Mouse (Mus musculus) embryonic facial prominence, embryonic 12.5 days (tissue): ENCODE data around the gene Ccdc149. TPM values are rescaled to one million over a fixed set of nuclear protein-coding genes. Genes with fewer than 3 reads are reported as not detected.

ENCODE experiments used
- ATAC-seq: fragments of 200-750 bp; cut with Nextera tagmentation; 2 replicates; pipeline ENCODE4 v1.8.0; 2017; ENCODE audit not compliant: insufficient number of reproducible peaks, insufficient read depth, low FRiP score, low TSS enrichment
- H3K27ac ChIP-seq: fragments of 300-500 bp; sonication (generic); 2 replicates; pipeline ENCODE4 v1.5.1; 2016; ENCODE audit warnings: mild to moderate bottlenecking
- H3K27me3 ChIP-seq: fragments of 300-500 bp; sonication (generic); 2 replicates; pipeline ENCODE4 v1.6.1; 2016; ENCODE audit warnings: mild to moderate bottlenecking, moderate library complexity
- H3K36me3 ChIP-seq: fragments of 300-500 bp; sonication (generic); 2 replicates; pipeline ENCODE4 v1.6.1; 2016; ENCODE audit warnings: mild to moderate bottlenecking
- H3K4me1 ChIP-seq: fragments of 300-500 bp; sonication (generic); 2 replicates; pipeline ENCODE4 v1.6.1; 2016
- H3K4me2 ChIP-seq: fragments of 300-500 bp; sonication (generic); replicated peaks from 2 replicates; pipeline ENCODE4 v1.6.1; 2016; ENCODE audit warnings: mild to moderate bottlenecking, moderate library complexity
- H3K4me3 ChIP-seq: fragments of 300-500 bp; sonication (generic); 2 replicates; pipeline ENCODE4 v1.5.1; 2016; ENCODE audit warnings: mild to moderate bottlenecking
- H3K9ac ChIP-seq: fragments of 300-500 bp; sonication (generic); 2 replicates; pipeline ENCODE4 v1.6.1; 2016; ENCODE audit warnings: mild to moderate bottlenecking, moderate library complexity
- H3K9me3 ChIP-seq: fragments of 300-500 bp; sonication (generic); 2 replicates; pipeline ENCODE4 v1.6.1; 2016; ENCODE audit warnings: mild to moderate bottlenecking, moderate library complexity
- WGBS: fragments of 180-500 bp; shearing (Covaris S2); methylation state at CpG from one replicate; pipeline ENCODE4 v1.1.7; 2016; 5-methylcytosine and 5-hydroxymethylcytosine counted together
- polyA plus RNA-seq: library from polyadenylated mRNA; unstranded; fragments of >200 nt; fragmentation: Nextera tagmentation; extraction: Ambion mirVana; gene quantifications from 2 replicates; pipeline ENCODE4 v1.2.1, GENCODE M21; 2016

Gene Ccdc149
- polyA plus RNA-seq, 1 experiment from 2014 or later, result 2.9 TPM

DNA sequence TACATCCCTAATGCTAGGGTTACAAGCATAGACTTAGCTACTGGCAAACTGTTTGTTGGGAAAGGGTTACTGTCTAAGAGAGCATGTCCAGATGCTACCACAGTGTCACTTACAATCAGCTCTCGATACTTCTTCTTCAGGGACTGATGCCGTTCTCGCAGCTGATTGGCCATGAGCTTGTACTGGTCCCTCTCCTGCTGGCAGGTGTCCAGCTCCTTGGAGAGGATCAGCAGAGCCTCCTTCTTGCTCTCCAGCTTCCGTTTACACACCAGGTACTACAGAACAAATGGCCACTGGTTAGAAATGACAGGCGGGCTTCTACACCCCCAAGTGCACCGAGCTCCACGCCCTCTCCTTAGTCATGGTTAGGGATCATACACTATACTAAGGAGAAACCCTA lies 32.4 kb downstream of the Ccdc149 start:
- no peak overlapping the region for H3K4me3 ChIP-seq
- H3K4me1 ChIP-seq, result no peaks in the 10 kb centered on the region
- no peak overlapping the region for H3K27ac ChIP-seq
- H3K9ac ChIP-seq, result no peak overlapping the region
- 90% methylated on average over 7 of the region's 7 CpGs for WGBS
- no peaks in the 10 kb centered on the region for H3K27me3 ChIP-seq
- H3K9me3 ChIP-seq, result no peaks in the 10 kb centered on the region
- H3K36me3 ChIP-seq, result no peaks in the 10 kb centered on the region
- ATAC-seq, result no peak
- H3K4me2 ChIP-seq, result no peak overlapping the region

DNA sequence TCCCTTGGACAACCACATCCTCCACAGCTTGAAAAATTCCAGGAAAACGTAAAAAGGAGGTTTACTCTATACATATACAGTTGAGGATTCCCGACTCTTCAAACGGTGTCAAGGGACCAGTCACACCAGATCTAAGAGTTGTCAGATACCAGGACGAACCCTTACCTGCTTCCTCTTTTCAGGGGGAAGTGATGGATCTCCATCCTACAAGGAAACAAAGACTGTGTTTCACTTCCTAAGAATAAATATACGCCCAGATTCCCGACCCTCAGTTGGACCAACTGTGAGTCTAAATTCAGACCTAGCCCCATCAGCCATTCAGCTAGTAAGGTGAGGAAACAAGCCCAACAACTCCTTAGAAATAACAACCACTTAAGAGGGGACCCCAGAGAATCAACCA lies 35.8 kb downstream of the Ccdc149 start:
- Histone ChIP-seq H3K36me3 (no peaks in the 10 kb centered on the region), H3K9ac (no peak overlapping the region), H3K4me3 (no peak overlapping the region), H3K4me2 (no peak overlapping the region), H3K27ac (no peak overlapping the region), H3K27me3 (no peaks in the 10 kb centered on the region), H3K4me1 (no peaks in the 10 kb centered on the region; the same call in 1 of the 2 replicates), H3K9me3 (no peaks in the 10 kb centered on the region)
- 84% methylated on average over 6 of the region's 6 CpGs for WGBS
- ATAC-seq, result no peak

DNA sequence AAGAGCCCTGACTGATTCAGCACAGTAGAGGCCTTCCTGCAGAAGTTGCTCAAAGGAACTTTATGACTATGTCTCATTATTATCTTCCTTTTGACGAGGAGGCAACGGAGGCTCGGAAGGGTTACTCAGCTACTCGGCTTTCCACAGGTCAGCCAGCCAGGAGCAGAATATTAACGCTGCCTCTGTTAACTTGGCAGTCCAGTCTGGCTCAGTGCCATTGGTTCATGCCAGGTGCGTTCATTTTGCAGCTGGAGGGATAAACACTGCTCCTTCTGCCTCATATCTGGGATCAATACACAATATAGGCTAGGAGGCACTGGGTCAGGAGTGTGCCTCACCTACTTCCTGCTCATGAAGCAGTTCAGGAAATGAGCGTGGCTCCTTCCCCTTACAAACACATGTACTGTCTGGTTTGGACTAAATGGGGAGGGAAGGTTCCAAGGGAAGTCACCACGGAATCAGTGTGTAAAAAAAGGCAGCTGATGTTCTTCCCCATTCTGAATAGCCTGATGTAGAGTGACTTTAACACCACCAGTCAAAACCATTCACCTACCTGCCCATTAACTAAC lies 40.0 kb downstream of the Ccdc149 start:
- Histone ChIP-seq H3K27me3 (no peaks in the 10 kb centered on the region), H3K4me2 (no peak overlapping the region), H3K4me1 (no peaks in the 10 kb centered on the region; the same call in 1 of the 2 replicates), H3K9me3 (no peaks in the 10 kb centered on the region), H3K27ac (no peak overlapping the region), H3K36me3 (no peaks in the 10 kb centered on the region), H3K9ac (no peak overlapping the region), H3K4me3 (no peak overlapping the region)
- WGBS, result 49% methylated on average over 8 of the region's 8 CpGs
- ATAC-seq, result no peak

DNA sequence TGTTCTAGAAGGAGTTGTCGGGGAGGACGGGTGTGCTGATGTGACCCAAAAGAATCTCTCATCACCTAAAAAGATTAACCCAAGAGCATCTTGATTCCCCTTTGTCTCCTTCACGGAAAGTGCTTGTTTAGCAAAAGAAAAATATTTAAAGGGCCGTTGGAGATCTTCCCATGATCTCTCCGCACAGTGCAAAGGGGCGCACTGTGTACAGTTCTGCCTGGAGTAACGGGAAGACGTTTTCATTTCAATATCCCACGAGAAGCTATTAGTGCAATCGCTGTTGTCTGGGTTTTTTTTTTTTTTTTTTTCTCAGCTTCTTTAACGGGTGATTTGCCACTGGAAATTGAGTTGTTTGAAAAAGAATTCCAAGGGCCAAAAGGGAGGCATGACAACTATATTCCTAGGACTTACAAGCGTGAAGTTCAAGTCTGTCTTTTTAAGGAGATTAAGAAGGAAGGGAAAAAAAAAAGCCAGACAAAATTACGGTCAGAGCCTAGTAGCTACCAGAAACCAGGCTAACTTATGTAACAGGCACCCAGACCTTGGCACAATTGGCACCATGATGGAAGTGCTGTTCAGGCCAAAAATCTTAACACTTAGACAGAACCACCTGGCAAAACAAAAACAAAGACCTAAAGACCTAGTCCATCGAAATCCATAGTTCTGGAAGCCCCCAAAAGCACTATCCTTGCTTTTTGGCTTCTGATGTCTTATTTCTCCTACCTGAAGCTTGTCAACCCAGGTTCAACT lies 41.4 kb downstream of the Ccdc149 start:
- no peaks in the 10 kb centered on the region for H3K27me3 ChIP-seq
- no peak overlapping the region for H3K9ac ChIP-seq
- H3K4me3 ChIP-seq, result no peak overlapping the region
- WGBS, result 69% methylated on average over 14 of the region's 14 CpGs
- no peak overlapping the region for H3K27ac ChIP-seq
- no peak overlapping the region for H3K4me2 ChIP-seq
- H3K9me3 ChIP-seq, result no peaks in the 10 kb centered on the region
- no peaks in the 10 kb centered on the region for H3K36me3 ChIP-seq
- no peaks in the 10 kb centered on the region; the same call in 1 of the 2 replicates for H3K4me1 ChIP-seq
- no peak for ATAC-seq

DNA sequence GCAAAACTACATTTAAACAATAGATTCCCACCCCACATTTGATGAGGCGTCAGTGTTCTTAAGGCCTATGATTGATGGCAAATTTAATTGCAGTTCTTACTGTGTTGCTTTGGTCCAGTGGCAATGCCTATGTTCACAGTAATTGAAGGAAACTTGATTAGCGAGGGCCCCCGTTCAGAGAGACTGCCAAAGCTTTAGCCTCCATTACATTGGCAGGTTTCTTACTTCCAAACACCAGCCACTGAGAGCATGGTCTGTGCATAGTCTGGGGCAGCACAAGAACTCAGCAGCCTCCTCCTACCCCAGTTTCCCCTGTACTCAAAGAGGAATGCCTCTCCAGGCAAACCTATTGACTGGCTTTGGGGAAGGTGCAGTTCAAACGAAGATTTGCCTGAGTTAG lies 42.7 kb downstream of the Ccdc149 start:
- no peaks in the 10 kb centered on the region for H3K36me3 ChIP-seq
- 55% methylated on average over 4 of the region's 4 CpGs for WGBS
- H3K4me3 ChIP-seq, result no peak overlapping the region
- no peaks in the 10 kb centered on the region for H3K27me3 ChIP-seq
- no peak overlapping the region for H3K4me2 ChIP-seq
- no peaks in the 10 kb centered on the region for H3K9me3 ChIP-seq
- no peaks in the 10 kb centered on the region; the same call in 1 of the 2 replicates for H3K4me1 ChIP-seq
- ATAC-seq, result no peak
- H3K27ac ChIP-seq, result no peak overlapping the region
- no peak overlapping the region for H3K9ac ChIP-seq

GRCm38 (mm10) chr5:52425819-52426218 lies 45.5 kb downstream of the Ccdc149 start:
- no peaks in the 10 kb centered on the region for H3K9me3 ChIP-seq
- no peak overlapping the region for H3K27ac ChIP-seq
- no peaks in the 10 kb centered on the region for H3K27me3 ChIP-seq
- no peaks in the 10 kb centered on the region for H3K36me3 ChIP-seq
- no peak for ATAC-seq
- H3K4me2 ChIP-seq, result no peak overlapping the region
- no peaks in the 10 kb centered on the region for H3K4me1 ChIP-seq
- 82% methylated on average over 9 of the region's 9 CpGs for WGBS
- H3K4me3 ChIP-seq, result no peak overlapping the region
- no peak overlapping the region for H3K9ac ChIP-seq

DNA sequence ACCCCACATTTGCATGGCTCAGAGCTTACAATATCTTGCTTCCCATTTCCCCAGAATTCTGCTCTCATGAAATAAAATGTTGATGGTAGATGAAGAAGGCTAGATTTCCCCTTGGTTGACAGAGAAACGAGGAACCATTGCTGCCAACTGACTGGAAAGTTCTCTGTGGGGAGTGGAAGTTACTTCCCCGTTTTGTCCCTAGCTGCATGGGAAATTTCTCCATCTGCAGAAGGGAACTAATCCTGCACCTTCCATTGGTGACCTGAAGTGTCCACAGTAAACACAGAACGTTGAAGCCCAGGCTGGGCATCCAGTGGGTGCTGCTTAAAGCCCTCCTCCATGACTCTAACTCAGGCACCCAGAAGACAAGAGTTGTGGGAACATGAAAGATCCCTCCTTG lies 47.4 kb downstream of the Ccdc149 start:
- Histone ChIP-seq H3K36me3 (no peaks in the 10 kb centered on the region), H3K27ac (no peak overlapping the region), H3K4me3 (no peak overlapping the region), H3K27me3 (no peaks in the 10 kb centered on the region), H3K4me1 (no peaks in the 10 kb centered on the region), H3K4me2 (no peak overlapping the region), H3K9ac (no peak overlapping the region), H3K9me3 (no peaks in the 10 kb centered on the region)
- no peak for ATAC-seq
- WGBS, result 71% methylated on average over 3 of the region's 3 CpGs

DNA sequence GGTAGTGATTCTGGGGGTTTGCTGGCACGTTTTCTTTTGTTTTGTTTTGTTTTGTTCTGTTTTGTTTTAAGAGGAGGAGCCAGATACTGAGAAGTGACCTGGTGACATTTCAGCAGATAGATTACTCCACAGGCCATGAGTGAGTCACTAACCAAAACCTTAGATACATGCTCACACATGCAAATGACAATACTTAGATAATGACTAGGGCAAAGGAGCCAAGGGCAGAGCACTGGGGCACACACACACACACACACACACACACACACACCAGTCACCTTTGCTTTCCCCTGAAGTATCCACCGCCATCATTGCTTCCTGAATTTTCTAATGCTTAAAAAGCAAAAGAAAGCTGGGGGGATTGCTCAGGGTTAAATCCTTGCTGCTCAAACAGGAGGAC lies 54.8 kb downstream of the Ccdc149 start:
- H3K4me3 ChIP-seq, result no peak overlapping the region
- no peak overlapping the region for H3K4me2 ChIP-seq
- no peak overlapping the region for H3K27ac ChIP-seq
- H3K27me3 ChIP-seq, result no peaks in the 10 kb centered on the region
- H3K4me1 ChIP-seq, result no peaks in the 10 kb centered on the region
- WGBS, result 60% methylated on average over 2 of the region's 2 CpGs
- no peak overlapping the region for H3K9ac ChIP-seq
- no peak for ATAC-seq
- no peaks in the 10 kb centered on the region for H3K9me3 ChIP-seq
- H3K36me3 ChIP-seq, result no peaks in the 10 kb centered on the region

DNA sequence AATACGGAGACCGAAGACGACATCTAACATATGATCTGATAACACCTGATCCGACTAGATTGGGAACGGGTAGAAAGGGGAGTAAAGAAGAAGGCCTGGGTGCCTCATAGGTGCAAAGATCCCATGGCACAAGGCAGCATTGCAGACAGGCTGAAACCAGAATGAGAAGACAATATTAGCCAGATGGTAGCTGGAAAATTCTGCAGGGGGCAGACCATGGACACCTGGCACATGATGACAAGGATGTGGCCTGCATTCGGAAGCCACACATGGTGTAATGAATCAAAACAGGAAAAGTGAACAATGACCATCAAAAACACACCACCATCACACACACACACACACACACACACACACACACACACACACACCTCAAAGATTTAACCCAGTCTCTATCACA lies 55.4 kb downstream of the Ccdc149 start:
- H3K4me3 ChIP-seq, result no peak overlapping the region
- no peak overlapping the region for H3K9ac ChIP-seq
- no peaks in the 10 kb centered on the region for H3K36me3 ChIP-seq
- no peak overlapping the region for H3K4me2 ChIP-seq
- no peak for ATAC-seq
- no peak overlapping the region for H3K27ac ChIP-seq
- H3K4me1 ChIP-seq, result no peaks in the 10 kb centered on the region
- 91% methylated on average over 6 of the region's 6 CpGs for WGBS
- H3K27me3 ChIP-seq, result no peaks in the 10 kb centered on the region
- no peaks in the 10 kb centered on the region for H3K9me3 ChIP-seq

- no peak for ATAC-seq
These were observed 56.1 kb downstream of the Ccdc149 start for GRCm38 (mm10) chr5:52415193-52415592.

DNA sequence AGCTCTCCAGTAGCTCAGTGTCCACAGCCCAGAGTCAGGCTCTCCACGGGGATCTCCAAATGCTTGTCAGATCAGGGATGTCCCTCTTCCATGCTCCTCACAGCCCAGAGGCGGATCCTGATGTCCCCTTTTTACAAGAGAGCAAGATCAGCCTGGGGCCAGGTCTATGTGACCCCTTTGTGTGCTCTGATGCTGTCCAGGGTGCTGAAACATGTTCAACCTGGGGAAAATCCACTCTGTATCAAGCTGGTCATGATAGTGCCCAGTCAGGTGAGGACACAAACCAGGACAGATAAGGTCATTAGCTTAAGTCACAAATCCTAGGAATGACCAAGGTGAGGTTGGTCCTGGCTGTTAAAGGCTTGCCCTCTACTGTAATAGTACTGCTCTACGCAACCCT lies 59.8 kb downstream of the Ccdc149 start:
- H3K27ac ChIP-seq, result no peak overlapping the region
- no peak overlapping the region for H3K4me2 ChIP-seq
- no peaks in the 10 kb centered on the region for H3K27me3 ChIP-seq
- no peaks in the 10 kb centered on the region for H3K36me3 ChIP-seq
- no peak overlapping the region for H3K9ac ChIP-seq
- no peaks in the 10 kb centered on the region for H3K4me1 ChIP-seq
- H3K4me3 ChIP-seq, result no peak overlapping the region
- 45% methylated on average over 3 of the region's 3 CpGs for WGBS
- no peaks in the 10 kb centered on the region for H3K9me3 ChIP-seq
- ATAC-seq, result no peak

More at GRCm38 (mm10) chr5:52415193-52415592, 56.1 kb downstream of the Ccdc149 start:
- 85% methylated on average over 1 of the region's 1 CpGs for WGBS
- Histone ChIP-seq H3K27me3 (no peaks in the 10 kb centered on the region), H3K27ac (no peak overlapping the region), H3K4me1 (no peaks in the 10 kb centered on the region), H3K4me3 (no peak overlapping the region), H3K9ac (no peak overlapping the region), H3K4me2 (no peak overlapping the region), H3K36me3 (no peaks in the 10 kb centered on the region), H3K9me3 (no peaks in the 10 kb centered on the region)

- H3K4me2 ChIP-seq, result no peak overlapping the region
- H3K27me3 ChIP-seq, result no peaks in the 10 kb centered on the region
- no peaks in the 10 kb centered on the region for H3K4me1 ChIP-seq
- ATAC-seq, result no peak
- no peaks in the 10 kb centered on the region for H3K9me3 ChIP-seq
- WGBS, result 86% methylated on average over 12 of the region's 12 CpGs
- H3K36me3 ChIP-seq, result no peaks in the 10 kb centered on the region
- H3K27ac ChIP-seq, result no peak overlapping the region
- no peak overlapping the region for H3K9ac ChIP-seq
- no peak overlapping the region for H3K4me3 ChIP-seq
These were observed 61.1 kb downstream of the Ccdc149 start for GRCm38 (mm10) chr5:52410197-52410596.
